Mouse (Mus musculus) cerebellum, adult 8-10 months (tissue): Measurements from ENCODE around the gene Tagln.

ENCODE experiments used
- DNase-seq: peaks from one replicate; pipeline ENCODE4 v3.0.0; 2022

Tagln gene

DNA sequence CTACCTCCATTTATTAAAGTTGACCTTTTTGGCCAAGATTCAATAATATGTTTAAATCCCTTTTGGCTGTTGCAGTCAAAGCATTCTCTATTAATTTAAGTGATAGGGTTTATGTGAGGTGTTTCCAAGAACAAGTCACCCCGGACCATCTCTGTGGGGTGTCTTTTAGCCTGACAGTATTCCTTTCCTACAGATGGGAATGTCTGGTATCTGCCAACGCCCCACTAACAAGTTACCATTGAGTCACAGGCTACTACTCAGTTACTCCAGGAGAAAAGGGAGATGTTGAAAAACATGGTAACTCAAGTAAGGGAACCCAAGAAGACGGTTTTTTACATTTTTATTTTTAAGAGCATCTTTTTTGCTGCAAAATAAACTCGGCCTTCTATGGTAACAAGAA, 30.7 kb downstream of the Tagln start:
- DNase-seq, result no peak

DNA sequence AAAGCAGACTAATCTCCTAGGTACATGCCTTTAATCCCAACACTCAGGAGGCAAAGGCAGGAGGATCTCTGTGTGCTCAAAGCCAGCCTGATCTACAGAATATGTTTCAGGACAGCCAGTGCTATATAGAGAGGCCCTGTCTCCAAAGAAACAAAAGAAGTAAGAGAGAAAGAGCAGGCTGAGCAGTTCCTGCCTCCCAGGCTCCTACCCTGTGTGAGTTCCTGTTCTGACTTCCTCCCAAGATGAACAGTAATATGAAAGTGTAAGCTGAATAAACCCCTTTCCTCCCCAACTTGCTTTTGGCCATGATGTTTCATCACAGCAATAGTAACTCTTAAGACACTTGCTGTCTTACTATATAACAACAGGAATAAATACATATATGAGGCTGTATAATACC, 42.2 kb downstream of the Tagln start:
- no peak for DNase-seq
